Mouse (Mus musculus) thymus, postnatal 36 days (tissue): Measurements from ENCODE around the gene Slc5a6.
A peak's percentile ranks its signal among the peaks of the same experiment; 100 is the strongest.

Experiments
- DNase-seq, 2 experiments: peaks; one replicate each; pipeline ENCODE4 v3.0.0; 2022; ENCODE audit warnings: mixed read lengths in 2 of 2

Gene Slc5a6

DNA sequence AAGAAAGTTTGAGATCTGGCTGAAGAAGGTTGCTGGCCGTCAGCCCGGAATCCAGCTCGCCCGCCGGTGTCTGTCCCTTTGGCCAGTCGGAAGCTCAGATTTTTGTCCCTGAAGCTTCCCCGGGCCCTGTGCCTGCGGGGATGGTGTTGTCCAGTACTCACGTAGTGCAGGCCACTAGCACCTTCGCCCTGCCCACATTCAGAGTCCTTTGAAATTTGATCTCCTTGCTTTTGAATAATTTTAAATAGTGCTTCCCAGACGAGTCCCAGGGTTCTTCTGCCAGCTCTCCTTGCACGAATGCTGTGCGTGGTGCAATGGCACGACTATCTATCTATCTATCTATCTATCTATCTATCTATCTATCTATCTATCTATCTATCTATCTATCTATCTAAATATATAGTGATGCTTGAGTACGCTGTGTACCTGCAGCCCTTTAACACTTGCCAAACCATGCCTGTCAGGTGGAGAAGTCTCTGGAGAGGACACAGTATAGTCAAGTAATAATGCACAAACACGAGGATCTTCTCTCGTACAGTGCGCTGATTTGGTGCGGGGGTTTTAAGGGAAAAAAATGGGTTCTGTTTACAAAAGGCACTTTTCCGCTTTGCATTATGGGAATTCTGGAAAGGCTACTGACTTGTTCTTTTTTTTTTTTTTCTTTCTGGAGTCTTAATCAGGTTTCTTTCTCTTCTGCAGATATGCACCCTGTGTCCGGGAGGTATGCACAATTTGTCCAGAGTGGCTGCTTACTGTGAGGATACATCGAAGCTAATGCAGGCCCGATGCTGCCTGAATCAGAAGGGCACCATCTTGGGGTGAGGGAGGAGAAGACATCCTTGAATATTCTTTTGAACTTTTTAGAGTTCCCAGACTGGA lies at the start of gene Slc5a6:
Slc5a6 (minus strand) TSS at position 162 of the 879 bp plus-strand sequence.
- peak; percentile 23 for DNase-seq

DNA sequence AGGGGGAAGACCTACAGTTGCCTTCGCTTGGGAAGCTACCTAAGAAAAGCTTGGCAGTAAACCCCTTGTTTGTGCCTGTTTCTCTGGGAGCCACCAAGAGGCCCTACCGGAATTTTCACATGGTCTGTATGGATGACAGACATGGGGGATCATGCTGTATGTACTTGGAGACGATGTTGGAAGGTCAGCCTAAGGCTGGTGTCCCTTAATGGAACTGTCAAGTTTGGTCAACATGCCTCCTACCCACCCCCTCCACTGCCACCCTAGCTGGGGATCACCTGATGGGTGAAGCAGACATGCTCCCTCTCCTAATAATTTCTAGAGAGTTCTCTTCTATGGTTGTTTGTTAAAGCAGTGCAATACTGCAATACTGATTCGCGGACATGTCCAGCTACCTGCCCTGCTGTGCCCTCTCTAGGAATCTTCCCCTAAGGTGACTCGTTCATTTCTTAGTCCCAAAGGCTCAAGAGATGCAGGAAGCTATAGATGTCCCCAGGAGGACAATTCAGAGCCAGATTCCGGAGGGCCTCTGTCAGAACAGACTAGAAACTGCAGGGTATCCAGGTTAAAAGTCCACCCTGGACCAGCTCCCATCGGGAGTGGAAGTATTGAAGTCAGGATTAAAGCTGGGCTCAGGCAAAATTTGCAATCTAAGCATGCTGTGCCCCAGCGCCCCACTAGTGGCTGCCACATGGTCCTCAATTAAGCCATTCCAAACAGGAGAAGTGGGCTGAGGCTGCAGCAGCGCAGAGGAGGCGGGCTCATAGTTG lies 47.2 kb upstream of the Slc5a6 start:
- DNase-seq, result no peak

DNA sequence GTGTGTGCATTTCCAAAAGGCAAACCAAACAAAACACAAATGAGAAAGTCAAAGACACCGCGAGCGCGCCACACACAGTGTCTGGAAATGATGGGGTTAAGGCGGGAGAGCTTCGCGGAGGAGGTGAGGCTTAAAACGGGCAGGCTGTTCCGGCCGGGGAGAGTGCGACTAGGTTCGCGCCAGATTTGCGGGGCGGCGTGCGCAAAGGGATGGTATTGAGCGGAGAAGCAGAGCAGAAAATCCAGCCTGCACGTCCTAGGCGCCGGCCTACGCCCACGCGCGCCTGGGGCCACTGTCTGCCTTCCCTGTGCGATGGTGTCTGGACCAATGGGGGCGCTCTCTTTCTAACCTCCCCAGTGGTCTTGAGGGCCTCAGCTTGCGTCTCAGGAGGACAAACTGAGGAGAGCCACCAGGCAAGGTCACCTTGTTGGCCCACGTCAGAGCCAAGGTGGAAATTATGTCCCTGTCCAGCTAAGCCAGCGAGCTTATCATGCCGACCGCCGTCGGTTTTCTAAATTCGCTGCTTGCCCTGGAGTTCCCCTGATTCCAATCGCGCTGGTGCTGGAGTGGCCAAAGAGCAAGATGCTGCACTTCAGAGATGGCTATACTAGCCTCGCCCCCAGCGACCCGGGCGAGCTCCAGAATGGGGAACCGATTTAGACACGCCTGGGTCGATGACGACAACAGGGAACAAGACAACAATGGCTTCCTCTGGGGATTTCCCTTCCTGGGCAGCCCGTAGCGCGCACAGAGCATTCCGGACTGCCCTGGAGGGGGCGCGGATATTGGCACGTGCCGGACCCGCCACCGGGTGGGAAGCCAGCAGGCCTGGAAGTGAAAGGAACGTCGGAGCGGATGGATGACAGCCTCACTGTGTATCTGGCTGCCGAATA lies 46.3 kb upstream of the Slc5a6 start:
- peak; percentile 32 to 44 for DNase-seq

GRCm38 (mm10) chr5:31094100-31094798 lies 45.5 kb upstream of the Slc5a6 start:
- DNase-seq, result peak; percentile 28 to 56

GRCm38 (mm10) chr5:31093151-31094041 lies 44.7 kb upstream of the Slc5a6 start:
- DNase-seq, result peak; percentile 50 to 65

- DNase-seq, result no peak
Measured at GRCm38 (mm10) chr5:31092231-31092975, 43.7 kb upstream of the Slc5a6 start.

DNA sequence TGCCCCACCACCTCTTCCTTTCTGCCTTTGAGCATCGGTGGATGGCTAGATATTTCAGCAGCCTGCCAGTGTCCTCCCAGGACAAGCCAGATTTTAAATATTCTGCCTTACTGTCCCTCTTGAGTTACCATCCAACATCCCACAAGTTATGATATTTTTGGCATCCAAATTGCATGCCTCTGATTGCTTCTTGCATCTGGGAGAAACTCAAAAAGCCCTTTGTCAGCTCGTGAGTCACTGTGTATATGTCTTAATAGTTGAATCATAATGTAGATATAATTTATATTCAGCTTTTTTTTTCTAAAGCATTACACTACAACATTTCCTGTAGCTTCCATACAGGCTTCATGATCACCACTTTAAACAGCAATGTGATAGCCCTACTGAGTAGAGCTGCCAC lies 38.4 kb upstream of the Slc5a6 start:
- no peak for DNase-seq

DNA sequence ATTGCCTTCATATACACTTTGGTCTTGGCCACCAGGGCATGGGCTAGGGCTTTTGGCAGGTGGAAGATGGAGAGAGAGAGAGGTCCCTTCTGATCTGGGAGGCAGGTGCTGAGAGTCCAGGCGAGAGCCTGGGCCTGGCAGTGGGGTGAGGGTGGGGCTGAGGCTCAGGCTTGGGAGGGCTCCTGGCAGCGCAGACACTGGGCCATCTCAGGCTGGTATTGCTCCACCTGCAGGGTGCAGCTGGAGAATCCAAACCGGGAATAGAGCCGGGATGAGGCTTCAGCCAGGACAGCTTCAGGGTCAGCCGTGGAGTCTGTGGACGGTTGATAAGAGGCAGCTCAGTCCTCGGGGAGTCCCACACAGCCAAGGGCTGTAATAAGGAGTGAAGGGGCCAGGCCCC lies 37.9 kb upstream of the Slc5a6 start:
- no peak for DNase-seq

DNA sequence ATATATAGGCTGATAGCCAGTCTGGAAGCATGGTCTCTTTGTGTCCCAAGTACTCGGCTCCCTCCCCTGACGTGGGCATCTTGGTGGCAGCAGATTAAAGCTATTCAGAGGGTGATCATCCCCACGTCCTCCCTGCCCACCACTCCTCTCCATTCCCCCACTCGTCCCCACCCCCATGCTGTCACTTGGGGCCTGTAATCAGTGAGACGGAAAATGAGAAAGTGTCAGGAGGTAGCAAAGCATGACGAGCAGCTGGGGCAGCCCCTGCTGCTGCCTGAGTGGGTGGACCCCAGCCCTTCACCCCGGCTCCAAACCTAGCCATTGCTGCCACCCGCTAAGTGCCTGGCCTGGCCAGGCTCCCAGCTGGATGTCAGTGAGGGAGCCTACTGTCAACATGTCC lies 35.2 kb upstream of the Slc5a6 start:
- DNase-seq, result no peak

DNA sequence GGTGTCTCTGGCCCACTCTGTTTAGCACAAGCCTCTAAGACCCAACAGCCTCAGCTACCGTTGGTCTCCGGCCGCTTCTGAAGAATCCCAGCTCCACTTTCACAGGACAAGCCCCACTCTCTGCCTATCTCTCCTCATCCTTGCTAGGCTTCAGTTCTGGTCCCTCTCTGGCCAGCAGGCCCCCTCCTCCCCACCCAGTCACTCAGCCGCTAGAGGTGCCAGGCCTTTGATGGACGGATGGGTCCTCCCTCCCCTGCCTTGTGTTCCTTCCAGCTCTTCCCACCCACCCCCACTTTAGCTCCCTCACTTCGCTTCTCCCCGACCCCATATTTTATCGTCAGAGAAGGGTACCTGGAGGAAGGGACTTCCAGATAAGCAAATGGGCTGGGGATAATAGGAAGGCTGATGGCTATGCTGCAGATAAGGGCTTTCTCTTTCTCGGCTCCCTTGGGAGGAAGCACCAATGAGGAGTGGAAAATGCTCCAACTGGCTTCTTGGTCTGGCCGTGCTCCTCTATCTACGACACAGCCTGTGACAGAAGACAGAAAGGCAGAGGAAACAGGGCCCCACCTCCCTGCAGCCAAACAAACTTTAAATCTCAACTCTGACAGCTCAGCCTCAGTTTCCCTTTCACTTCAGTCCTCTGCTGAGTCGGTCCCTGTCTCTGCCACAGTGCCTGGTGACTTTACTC lies 34.4 kb upstream of the Slc5a6 start:
- no peak for DNase-seq

DNA sequence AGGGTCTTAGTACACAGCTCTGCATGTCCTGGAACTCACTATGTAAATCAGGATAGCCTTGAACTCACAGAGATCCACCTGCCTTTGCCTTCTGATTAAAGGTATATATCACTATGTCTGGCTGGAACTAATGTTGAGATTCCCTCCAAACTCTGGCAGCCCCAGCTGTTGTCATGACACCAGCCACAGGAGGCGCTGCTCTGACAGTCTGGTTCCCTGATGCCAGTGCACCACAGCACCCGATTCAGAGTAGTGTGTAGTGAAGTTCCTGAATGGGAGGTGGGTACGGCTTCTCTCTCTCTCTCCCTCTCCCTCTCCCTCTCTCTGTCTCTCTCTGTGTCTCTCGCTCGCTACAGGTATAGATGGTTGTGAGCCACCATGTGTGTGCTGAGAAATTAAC lies 33.6 kb upstream of the Slc5a6 start:
- peak; percentile 61 to 69 for DNase-seq

- DNase-seq, result peak; percentile 53 to 60
Measured at GRCm38 (mm10) chr5:31081386-31081785, 32.7 kb upstream of the Slc5a6 start.

DNA sequence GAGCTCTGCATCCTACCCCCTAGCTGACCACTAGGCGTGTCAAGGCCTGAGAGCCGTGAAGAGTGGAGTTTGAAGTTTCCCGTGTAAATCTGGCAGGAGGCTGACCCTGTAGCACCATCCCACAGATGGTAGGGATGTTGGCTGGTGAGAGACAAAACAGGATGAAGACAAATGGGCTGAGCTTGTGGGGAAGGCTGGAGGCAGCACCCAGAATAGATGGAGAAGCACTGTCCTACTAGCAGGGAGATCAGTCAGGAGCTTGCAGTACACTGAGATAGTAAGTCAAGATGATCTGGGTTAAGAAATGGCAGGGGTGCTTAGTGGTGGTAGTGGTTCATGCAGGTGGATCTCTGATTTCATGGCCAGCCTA lies 32.1 kb upstream of the Slc5a6 start:
- no peak for DNase-seq

- no peak for DNase-seq
Measured at GRCm38 (mm10) chr5:31080059-31080794, 31.5 kb upstream of the Slc5a6 start.

- DNase-seq, result no peak
Measured at GRCm38 (mm10) chr5:31076346-31076745, 27.6 kb upstream of the Slc5a6 start.

DNA sequence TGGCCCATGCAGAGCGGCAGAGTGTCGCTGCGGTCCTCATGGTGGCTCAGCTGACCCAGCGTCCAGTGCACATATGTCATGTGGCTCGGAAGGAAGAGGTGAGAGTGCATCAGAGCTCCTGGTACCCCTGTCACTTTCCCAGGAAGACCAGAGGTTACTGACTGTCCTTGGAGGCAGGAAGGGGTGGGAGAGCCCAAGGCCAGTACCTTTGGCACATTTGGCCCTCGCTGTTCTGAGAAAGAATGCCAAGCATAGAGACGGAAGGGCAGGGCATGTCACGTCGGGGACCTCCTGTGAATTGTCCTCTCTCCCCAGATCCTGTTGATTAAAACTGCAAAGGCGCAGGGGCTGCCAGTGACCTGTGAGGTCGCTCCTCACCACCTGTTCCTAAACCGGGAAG lies 24.5 kb upstream of the Slc5a6 start:
- no peak for DNase-seq

GRCm38 (mm10) chr5:31071821-31072220 lies 23.1 kb upstream of the Slc5a6 start:
- no peak for DNase-seq

- DNase-seq, result no peak
Measured at GRCm38 (mm10) chr5:31071059-31071458, 22.3 kb upstream of the Slc5a6 start.

DNA sequence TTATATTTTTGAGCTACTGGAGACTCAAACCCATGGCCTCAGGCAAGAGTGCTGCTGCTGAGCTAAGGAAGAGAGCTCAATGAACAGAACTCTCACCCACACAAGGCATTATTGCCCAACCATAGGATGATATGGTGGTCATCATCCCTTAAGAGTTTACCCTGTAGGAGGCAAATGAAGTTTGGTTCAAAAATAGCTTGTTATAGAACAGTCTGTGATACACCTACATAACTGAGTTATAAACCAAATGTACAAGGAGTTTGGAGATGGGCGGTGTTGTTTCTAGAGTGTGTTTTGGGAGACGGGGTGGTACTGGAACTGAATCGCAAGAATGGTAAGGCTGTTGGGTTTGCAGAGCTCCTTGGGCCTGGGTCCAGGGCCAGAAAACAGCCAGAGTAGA lies 21.1 kb upstream of the Slc5a6 start:
- no peak for DNase-seq
